Mouse (Mus musculus) layer of hippocampus, postnatal 25 days (tissue): ENCODE data around the gene Lurap1l. TPM values are rescaled to one million over a fixed set of nuclear protein-coding genes. Genes with fewer than 3 reads are reported as not detected.
A peak's percentile ranks its signal among the peaks of the same experiment; 100 is the strongest.

Experiments used
- DNase-seq, 2 experiments: peaks; one replicate each; pipeline ENCODE4 v3.0.0; 2022; ENCODE audit warnings: mixed read lengths in 2 of 2, low spot score in 1 of 2; ENCODE audit errors: extremely low spot score in 1 of 2
- total RNA-seq, 2 experiments: library from RNA; stranded (reverse); gene quantifications; 2 replicates each; pipeline ENCODE4 v1.2.3; 2021

The Lurap1l gene
- 10 to 100 TPM; 25.1 to 30.2 TPM for total RNA-seq

GRCm38 (mm10) chr4:80910481-80910870 lies at the start of gene Lurap1l:
Gene Lurap1l (plus strand): TSS chr4:80910646.
- DNase-seq, result peak; percentile 31 to 39

- DNase-seq, result no peak
Measured at GRCm38 (mm10) chr4:80862962-80863361, 47.5 kb upstream of the Lurap1l start.

GRCm38 (mm10) chr4:80863906-80864305 lies 46.5 kb upstream of the Lurap1l start:
- no peak for DNase-seq

GRCm38 (mm10) chr4:80864511-80864922 lies 45.9 kb upstream of the Lurap1l start:
- peak; percentile 45 to 54 for DNase-seq

- DNase-seq, result no peak
Measured at GRCm38 (mm10) chr4:80866065-80866464, 44.4 kb upstream of the Lurap1l start.

GRCm38 (mm10) chr4:80869598-80869997 lies 40.8 kb upstream of the Lurap1l start:
- no peak for DNase-seq

- no peak for DNase-seq
Measured at GRCm38 (mm10) chr4:80872847-80873644, 37.4 kb upstream of the Lurap1l start.

GRCm38 (mm10) chr4:80874121-80874859 lies 36.2 kb upstream of the Lurap1l start:
- no peak for DNase-seq

GRCm38 (mm10) chr4:80875055-80875454 lies 35.4 kb upstream of the Lurap1l start:
- no peak for DNase-seq

GRCm38 (mm10) chr4:80881996-80882599 lies 28.3 kb upstream of the Lurap1l start:
- no peak for DNase-seq

- DNase-seq, result no peak
Measured at GRCm38 (mm10) chr4:80886631-80887030, 23.8 kb upstream of the Lurap1l start.

GRCm38 (mm10) chr4:80891004-80891403 lies 19.4 kb upstream of the Lurap1l start:
- DNase-seq, result no peak

- DNase-seq, result no peak
Measured at GRCm38 (mm10) chr4:80895278-80895894, 15.1 kb upstream of the Lurap1l start.

- DNase-seq, result no peak
Measured at GRCm38 (mm10) chr4:80906726-80907125, 3.7 kb upstream of the Lurap1l start.

- DNase-seq, result no peak
Measured at GRCm38 (mm10) chr4:80907973-80908372, 2.5 kb upstream of the Lurap1l start.

- DNase-seq, result no peak
Measured at GRCm38 (mm10) chr4:80908902-80909301, 1.5 kb upstream of the Lurap1l start.

GRCm38 (mm10) chr4:80910871-80911701 lies 640 bp downstream of the Lurap1l start:
- peak; percentile 36 to 65 for DNase-seq

- peak; percentile 62 to 63 for DNase-seq
Measured at GRCm38 (mm10) chr4:80911706-80912540, 1.5 kb downstream of the Lurap1l start.

- no peak for DNase-seq
Measured at GRCm38 (mm10) chr4:80915211-80915610, 4.8 kb downstream of the Lurap1l start.
